Mouse (Mus musculus): ENCODE results near the gene Cerk. TPM values are rescaled to one million over a fixed set of nuclear protein-coding genes. Genes with fewer than 3 reads are reported as not detected.

Gene Cerk
- polyA plus RNA-seq, 1 experiment = 20.8 TPM

- 83% methylated on average over 17 of the region's 17 CpGs for WGBS
- DNase-seq = no peak
- TF ChIP-seq CTCF (conservative IDR thresholded peaks at IDR 0.05; ENCODE audit: insufficient read depth, insufficient read length, low read depth, low read length) (no peak), POLR2A (IDR thresholded peaks at IDR 0.05; ENCODE audit: low read depth, low read length) (no peak)
- peaks cover 17% of the 10 kb centered on the region for H3K4me1 ChIP-seq (ENCODE audit: control insufficient read depth, insufficient read depth, low read length)
- H3K36me3 ChIP-seq (ENCODE audit: control insufficient read depth, insufficient read depth, low read length) = no peaks in the 10 kb centered on the region
- H3K27ac ChIP-seq (ENCODE audit: insufficient read depth, low read depth, low read length) = no peak overlapping the region
- H3K4me3 ChIP-seq (ENCODE audit: insufficient read depth, low read depth, low read length) = no peak overlapping the region
- H3K27me3 ChIP-seq (replicated peaks; ENCODE audit: control insufficient read depth, insufficient read depth, low read length) = no peaks in the 10 kb centered on the region
These were observed 90.0 kb downstream of the Cerk start for GRCm38 (mm10) chr15:86095722-86096603.

DNA sequence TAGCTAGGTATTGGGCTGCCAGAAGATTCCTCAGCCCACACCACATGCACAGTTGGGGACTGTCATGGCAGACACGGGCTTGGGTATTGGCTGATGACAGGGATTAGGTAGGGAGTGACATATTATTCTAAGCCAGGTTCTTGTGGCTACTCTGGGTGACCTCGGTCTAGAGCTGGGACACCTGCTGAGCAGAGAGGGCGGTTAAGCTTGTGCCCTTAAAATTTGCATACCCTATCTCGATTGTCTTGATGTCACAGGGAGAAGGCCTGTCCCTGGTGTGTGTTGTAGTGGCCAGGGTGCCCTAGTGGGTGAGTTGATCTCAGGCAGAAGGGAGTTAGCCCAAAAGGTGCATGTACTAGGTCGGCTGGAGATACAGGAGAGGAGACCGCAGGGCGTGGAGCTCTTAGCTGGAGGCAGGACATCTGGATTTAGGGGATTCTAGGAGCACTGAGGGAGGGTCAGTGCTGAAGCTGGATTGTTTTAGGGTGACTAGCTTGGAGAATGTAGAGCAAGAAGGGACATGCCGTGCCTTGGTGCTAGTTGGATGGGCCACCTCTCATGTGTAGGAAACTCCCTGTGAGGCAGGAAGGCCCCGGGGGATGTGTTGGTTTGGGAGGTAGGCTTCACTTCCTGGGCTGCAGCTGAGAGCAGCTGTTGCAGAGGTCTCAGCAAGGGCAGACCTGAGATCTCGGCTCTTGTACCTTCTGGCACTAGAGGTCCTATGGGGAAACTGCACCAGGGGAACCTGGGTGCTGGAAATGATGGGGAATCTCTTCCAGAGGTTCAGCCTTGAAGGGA, 91.4 kb downstream of the Cerk start:
- WGBS = 76% methylated on average over 10 of the region's 10 CpGs
- no peak for DNase-seq
- no peaks in the 10 kb centered on the region for H3K36me3 ChIP-seq (ENCODE audit: control insufficient read depth, insufficient read depth, low read length)
- H3K4me1 ChIP-seq (ENCODE audit: control insufficient read depth, insufficient read depth, low read length) = peaks cover 29% of the 10 kb centered on the region
- TF ChIP-seq POLR2A (IDR thresholded peaks at IDR 0.05; ENCODE audit: low read depth, low read length) (no peak), CTCF (conservative IDR thresholded peaks at IDR 0.05; ENCODE audit: insufficient read depth, insufficient read length, low read depth, low read length) (no peak)
- H3K27ac ChIP-seq (ENCODE audit: insufficient read depth, low read depth, low read length) = no peak overlapping the region
- no peaks in the 10 kb centered on the region for H3K27me3 ChIP-seq (replicated peaks; ENCODE audit: control insufficient read depth, insufficient read depth, low read length)
- no peak overlapping the region for H3K4me3 ChIP-seq (ENCODE audit: insufficient read depth, low read depth, low read length)

DNA sequence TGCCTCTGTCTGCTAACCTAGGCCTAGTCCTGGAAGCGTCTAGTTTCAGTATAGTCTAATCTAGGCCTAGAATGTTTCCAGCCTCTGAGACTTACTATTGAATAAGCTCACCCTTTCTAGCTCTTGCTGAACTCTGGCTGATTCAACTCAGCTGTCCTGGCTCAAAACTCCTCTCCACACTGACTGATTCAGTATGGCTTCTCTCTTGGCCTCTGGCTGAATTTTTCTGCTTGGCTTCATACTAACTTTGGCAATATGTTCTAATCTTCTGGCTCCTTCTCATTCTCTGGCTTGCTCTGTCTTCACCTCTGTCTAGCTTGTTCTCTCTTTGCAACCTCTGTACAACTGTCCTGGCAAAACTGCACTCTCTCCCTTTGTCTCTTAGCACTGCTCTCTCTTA, 92.7 kb downstream of the Cerk start:
- no peaks in the 10 kb centered on the region for H3K36me3 ChIP-seq (ENCODE audit: control insufficient read depth, insufficient read depth, low read length)
- H3K27ac ChIP-seq (ENCODE audit: insufficient read depth, low read depth, low read length) = peak overlapping the region; percentile 85; the same call in 1 of the 2 replicates
- peak; percentile 58 for DNase-seq
- H3K27me3 ChIP-seq (replicated peaks; ENCODE audit: control insufficient read depth, insufficient read depth, low read length) = no peaks in the 10 kb centered on the region
- WGBS = 76% methylated on average over 1 of the region's 1 CpGs
- peaks cover 36% of the 10 kb centered on the region for H3K4me1 ChIP-seq (ENCODE audit: control insufficient read depth, insufficient read depth, low read length)
- TF ChIP-seq CTCF (conservative IDR thresholded peaks at IDR 0.05; ENCODE audit: insufficient read depth, insufficient read length, low read depth, low read length) = no peak
- no peak for TF ChIP-seq POLR2A (IDR thresholded peaks at IDR 0.05; ENCODE audit: low read depth, low read length)
- H3K4me3 ChIP-seq (ENCODE audit: insufficient read depth, low read depth, low read length) = no peak overlapping the region

- 0 out of 2 replicates have a peak overlapping the region, but pooled peaks have one; percentile 2 for H3K4me3 ChIP-seq (ENCODE audit: insufficient read depth, low read depth, low read length)
- TF ChIP-seq CTCF (conservative IDR thresholded peaks at IDR 0.05; ENCODE audit: insufficient read depth, insufficient read length, low read depth, low read length) (no peak), POLR2A (IDR thresholded peaks at IDR 0.05; ENCODE audit: low read depth, low read length) (no peak)
These were observed 93.8 kb downstream of the Cerk start for GRCm38 (mm10) chr15:86091998-86092670.

GRCm38 (mm10) chr15:86091201-86091997, 94.5 kb downstream of the Cerk start:
- Histone ChIP-seq H3K27me3 (replicated peaks; ENCODE audit: control insufficient read depth, insufficient read depth, low read length) (no peaks in the 10 kb centered on the region), H3K4me1 (ENCODE audit: control insufficient read depth, insufficient read depth, low read length) (peaks cover 42% of the 10 kb centered on the region), H3K36me3 (ENCODE audit: control insufficient read depth, insufficient read depth, low read length) (no peaks in the 10 kb centered on the region), H3K4me3 (ENCODE audit: insufficient read depth, low read depth, low read length) (no peak overlapping the region), H3K27ac (ENCODE audit: insufficient read depth, low read depth, low read length) (peak overlapping the region; percentile 86)
- TF ChIP-seq POLR2A (IDR thresholded peaks at IDR 0.05; ENCODE audit: low read depth, low read length) (no peak), CTCF (conservative IDR thresholded peaks at IDR 0.05; ENCODE audit: insufficient read depth, insufficient read length, low read depth, low read length) (no peak)
- no peak for DNase-seq
- 77% methylated on average over 23 of the region's 23 CpGs for WGBS

More at GRCm38 (mm10) chr15:86091998-86092670, 93.8 kb downstream of the Cerk start:
- H3K27me3 ChIP-seq (replicated peaks; ENCODE audit: control insufficient read depth, insufficient read depth, low read length) = no peaks in the 10 kb centered on the region
- no peaks in the 10 kb centered on the region for H3K36me3 ChIP-seq (ENCODE audit: control insufficient read depth, insufficient read depth, low read length)
- peaks cover 37% of the 10 kb centered on the region for H3K4me1 ChIP-seq (ENCODE audit: control insufficient read depth, insufficient read depth, low read length)
- H3K27ac ChIP-seq (ENCODE audit: insufficient read depth, low read depth, low read length) = peak overlapping the region; percentile 86
- peak; percentile 97 for DNase-seq
- WGBS = 31% methylated on average over 12 of the region's 12 CpGs

DNA sequence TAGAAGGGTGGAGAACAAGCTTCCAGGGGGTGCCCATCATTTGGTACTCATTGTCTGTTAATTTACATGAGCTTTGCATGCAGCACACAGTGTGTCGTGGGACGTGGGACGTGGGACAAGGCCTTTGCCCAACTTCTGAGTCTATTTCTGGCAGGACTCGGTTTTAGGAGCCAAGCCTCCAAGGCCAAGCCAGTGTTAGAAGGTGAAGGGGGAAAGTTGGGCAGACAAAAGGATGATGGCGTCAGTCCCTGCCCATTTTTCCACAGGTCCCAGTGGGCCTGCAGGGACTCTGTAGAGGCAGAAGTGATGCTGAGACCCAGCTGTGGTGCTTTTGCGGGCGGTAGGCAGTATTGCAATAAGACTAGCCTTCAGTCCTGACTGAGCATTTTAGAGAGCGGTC, 95.4 kb downstream of the Cerk start:
- Histone ChIP-seq H3K36me3 (ENCODE audit: control insufficient read depth, insufficient read depth, low read length) (no peaks in the 10 kb centered on the region), H3K27ac (ENCODE audit: insufficient read depth, low read depth, low read length) (peak overlapping the region; percentile 86), H3K4me3 (ENCODE audit: insufficient read depth, low read depth, low read length) (no peak overlapping the region), H3K4me1 (ENCODE audit: control insufficient read depth, insufficient read depth, low read length) (peaks cover 49% of the 10 kb centered on the region), H3K27me3 (replicated peaks; ENCODE audit: control insufficient read depth, insufficient read depth, low read length) (no peaks in the 10 kb centered on the region)
- WGBS = 79% methylated on average over 8 of the region's 8 CpGs
- no peak for DNase-seq
- TF ChIP-seq POLR2A (IDR thresholded peaks at IDR 0.05; ENCODE audit: low read depth, low read length) = no peak
- no peak for TF ChIP-seq CTCF (conservative IDR thresholded peaks at IDR 0.05; ENCODE audit: insufficient read depth, insufficient read length, low read depth, low read length)
